Mouse (Mus musculus): ENCODE data around the gene Nell2. TPM values are rescaled to one million over a fixed set of nuclear protein-coding genes. Genes with fewer than 3 reads are reported as not detected.
"Not testable (repeated sequence)": the region's sequence is repeated elsewhere in the genome, so short reads cannot be mapped to it uniquely, and the experiment has no call there.

Nell2 gene
- total RNA-seq (2021) = under 1 TPM; 0.10 to 0.17 TPM
- long read RNA-seq, experiment 1 = 0 reads
- long read RNA-seq, experiment 2, partial matches to known transcripts = 0 of 2 reads
- long read RNA-seq, experiment 2, other reads (novel, unspliced or antisense) = 1 of 2 reads

DNA sequence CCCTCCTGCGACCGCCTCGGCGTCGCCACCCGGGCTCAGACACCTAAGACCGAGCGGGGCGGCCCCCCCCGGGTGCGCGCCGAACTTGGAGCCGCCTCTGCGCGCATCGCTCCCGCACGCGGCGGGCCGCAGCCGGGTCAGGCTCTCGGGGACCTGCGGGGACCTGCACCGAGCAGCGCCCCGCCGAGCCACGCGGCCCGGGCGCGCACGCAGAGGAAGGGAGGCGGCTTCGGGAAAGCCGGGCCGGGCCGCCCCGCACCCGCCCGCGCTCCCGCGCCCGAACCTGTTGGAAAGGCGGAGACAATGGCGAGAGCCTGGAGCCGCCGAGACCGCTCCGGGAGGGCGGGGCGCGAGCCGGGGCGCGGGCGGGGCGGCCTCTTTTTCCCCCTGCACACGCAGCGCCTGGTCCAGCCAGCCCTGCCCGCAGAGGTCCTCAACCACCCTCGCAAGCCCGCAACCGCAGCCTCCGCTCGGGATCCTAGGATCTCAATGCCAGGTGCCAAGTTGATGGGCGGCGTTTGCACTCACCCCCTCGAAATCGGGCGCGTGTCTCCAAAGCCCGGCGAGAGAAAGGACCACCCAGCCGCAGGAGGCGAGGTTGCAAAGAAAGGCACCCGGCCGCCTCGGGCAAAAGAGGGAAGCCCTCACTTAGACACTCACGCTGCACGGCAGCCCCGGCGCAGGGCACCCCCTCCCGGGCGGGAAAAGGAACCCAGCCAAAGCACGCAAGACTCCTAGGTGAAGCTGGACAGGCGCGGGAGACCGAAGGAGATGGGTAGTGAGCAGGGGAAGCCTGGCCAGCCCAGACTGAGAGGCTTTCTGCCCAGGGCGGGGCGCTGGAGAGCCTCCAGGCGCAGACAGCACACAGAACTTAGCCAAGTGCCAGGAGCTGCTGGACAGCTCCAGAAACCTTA lies at the start of gene Nell2:
Gene Nell2, minus strand, starts transcription at position 612 of the 914 bp plus-strand sequence.
- DNase-seq = peak; percentile 8 to 31

GRCm38 (mm10) chr15:95574661-95575060 lies 46.3 kb upstream of the Nell2 start:
- peak; percentile 26 to 69 for DNase-seq
- intact Hi-C loops (cut with DNase I) = loop anchor here (1.0 to 5.0 kb wide), 3 partner anchors 302 to 852 kb away; no protein-coding TSS in a partner anchor

More for the DNA sequence above, at the start of gene Nell2:
- intact Hi-C loops (cut with DNase I) = no loop called here

DNA sequence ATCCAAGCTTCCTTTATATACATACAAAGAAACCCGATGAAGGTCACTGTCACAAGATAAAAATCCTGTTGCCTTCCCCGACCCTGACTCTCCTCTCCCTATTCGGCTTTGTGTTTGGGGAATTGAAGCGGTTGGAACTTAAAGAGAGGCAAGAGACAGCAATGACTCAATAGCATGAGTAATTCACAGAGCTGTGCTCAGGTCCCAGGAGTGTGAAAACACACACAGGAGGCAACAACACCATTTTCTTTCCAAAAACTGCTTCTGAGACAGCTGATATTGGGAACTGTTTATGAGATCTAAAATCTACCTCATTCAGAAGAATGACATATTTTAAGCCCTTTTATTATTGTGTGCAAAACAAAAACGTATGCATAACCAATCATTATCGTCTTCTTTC lies 41.2 kb upstream of the Nell2 start:
- intact Hi-C loops (cut with DNase I) = loop anchor here (5.0 kb wide), 1 partner anchor 297 kb away; no protein-coding TSS in a partner anchor
- DNase-seq = no peak

- intact Hi-C loops (cut with DNase I) = no loop called here
- no peak for DNase-seq
Observed at GRCm38 (mm10) chr15:95565160-95565559, 36.8 kb upstream of the Nell2 start.

DNA sequence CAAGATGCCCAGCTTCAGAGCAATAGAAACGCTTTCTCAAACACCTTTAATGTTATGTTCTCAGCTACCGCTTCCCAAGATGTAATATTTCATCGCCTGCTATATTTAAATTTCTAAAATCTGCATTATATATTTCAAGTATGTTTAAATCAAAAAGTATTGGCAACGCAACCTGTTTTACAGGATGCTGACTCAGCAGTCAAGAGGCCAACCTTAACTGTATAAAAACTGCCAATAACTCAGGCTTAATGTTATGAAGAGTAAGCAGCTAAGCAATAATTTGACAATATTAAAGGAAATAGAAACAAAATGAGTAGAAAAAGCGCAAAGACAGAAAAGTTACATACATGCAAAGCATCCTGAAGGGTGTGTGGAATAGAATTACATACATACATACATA lies 32.9 kb upstream of the Nell2 start:
- intact Hi-C loops (cut with DNase I) = no loop called here
- no peak for DNase-seq

- no peak for DNase-seq
- intact Hi-C loops (cut with DNase I) = no loop called here
Observed at GRCm38 (mm10) chr15:95550011-95550410, 21.7 kb upstream of the Nell2 start.

DNA sequence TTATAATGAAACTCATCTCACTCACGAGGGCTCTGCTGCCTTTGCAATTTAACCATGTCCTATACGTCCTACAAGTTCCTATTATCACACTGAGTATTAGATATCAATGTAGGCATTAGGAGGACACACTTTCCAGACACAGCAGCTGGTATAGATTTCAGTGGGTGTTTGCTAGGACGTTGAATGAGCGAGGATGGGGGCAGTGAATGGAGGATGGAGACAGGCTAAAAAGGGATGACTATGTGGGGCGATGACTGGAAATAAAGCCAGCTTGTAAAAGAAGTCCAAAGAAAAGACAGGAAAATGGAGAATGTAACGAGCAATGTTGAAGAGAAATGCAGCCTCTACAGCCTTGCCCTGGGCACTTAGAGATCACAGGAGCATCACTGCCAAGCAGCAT lies 14.3 kb upstream of the Nell2 start:
- intact Hi-C loops (cut with DNase I) = no loop called here
- no peak for DNase-seq

DNA sequence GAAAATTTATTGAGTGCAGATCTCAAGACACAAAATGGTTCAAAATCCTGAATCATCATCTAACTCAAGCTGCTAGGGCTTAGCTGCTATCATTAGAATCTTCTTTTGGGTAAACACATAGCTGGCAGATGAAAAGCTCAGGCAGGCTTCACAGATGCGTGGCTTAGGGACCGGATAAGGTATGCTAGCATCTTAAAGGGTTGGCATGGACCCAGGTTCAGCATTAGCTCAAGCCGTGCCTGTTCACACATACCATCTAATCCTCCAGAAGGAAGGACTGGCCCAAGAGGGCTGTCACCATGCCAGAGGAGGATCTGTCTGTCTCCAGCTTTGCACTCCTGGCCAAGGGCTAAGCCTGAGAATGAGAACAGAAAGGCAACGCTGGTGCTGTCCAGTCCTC lies 8.4 kb upstream of the Nell2 start:
- intact Hi-C loops (cut with DNase I) = no loop called here
- no peak for DNase-seq

- DNase-seq = no peak
- intact Hi-C loops (cut with DNase I) = no loop called here
Observed at GRCm38 (mm10) chr15:95536230-95536629, 7.9 kb upstream of the Nell2 start.

DNA sequence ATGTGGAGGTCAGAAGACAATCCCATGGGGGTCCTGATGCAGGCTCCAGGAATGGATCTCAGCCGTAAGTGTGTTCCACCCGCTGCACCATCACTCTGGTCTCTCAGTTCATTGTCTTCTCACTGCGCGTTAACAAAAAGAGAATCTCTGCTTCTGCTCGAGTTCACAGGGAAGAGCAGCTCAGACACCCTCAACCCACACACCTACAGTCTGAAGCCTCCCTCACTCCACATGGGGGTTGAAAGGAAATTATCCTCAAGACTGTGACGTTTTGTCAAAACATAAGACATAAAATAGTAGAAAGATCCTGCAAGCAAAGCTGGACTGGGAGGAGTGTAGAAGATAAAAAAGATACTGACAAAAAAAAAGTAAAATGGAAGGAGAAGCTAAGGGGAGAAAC lies 6.3 kb upstream of the Nell2 start:
- intact Hi-C loops (cut with DNase I) = no loop called here
- no peak for DNase-seq

- intact Hi-C loops (cut with DNase I) = no loop called here
- DNase-seq = no peak
Observed at GRCm38 (mm10) chr15:95527461-95527947, 855 bp downstream of the Nell2 start.

DNA sequence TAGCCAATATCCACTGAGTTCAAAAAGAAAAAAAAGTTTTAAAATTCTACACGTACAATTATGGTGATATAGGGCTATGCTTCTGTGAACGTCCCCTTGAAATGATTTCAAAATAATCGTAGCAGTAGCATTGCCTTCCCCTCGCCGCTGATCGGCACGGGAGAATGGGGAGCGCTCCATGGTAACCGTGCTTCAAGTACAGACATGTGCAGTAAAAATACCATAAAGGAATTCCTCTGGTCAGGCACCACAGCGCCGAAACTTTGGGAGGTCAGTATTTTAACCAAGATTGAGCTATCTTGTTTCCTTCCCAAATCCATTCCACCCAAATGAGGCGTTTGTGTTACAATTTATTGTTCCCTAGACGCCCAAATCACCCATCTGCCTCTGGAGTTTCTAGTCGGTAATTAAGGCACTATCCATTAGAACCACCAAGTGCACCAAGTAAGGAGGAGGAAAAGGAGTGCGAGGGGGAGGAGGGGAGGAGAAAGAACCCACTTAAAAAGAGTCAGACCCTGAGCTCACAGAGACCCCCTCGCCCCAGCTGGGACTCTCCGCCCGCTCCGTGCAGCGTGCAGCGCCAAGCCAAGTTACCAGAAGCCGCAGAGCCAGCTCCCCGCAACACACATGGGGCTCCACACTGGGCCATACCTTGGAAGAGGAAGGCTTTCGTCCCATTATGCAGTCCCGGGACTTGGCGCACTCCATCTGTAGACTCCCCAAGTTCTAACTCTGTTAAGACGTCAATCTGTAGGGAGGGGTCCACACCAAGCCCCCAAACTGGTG lies 1.5 kb downstream of the Nell2 start:
- no peak for DNase-seq
- intact Hi-C loops (cut with DNase I) = no loop called here

GRCm38 (mm10) chr15:95525997-95526396 lies 2.4 kb downstream of the Nell2 start:
- DNase-seq = no peak

GRCm38 (mm10) chr15:95518204-95518603 lies 10.2 kb downstream of the Nell2 start:
- DNase-seq = no peak
- intact Hi-C loops (cut with DNase I) = no loop called here

More at GRCm38 (mm10) chr15:95525997-95526396, 2.4 kb downstream of the Nell2 start:
- intact Hi-C loops (cut with DNase I) = no loop called here

- DNase-seq; intact Hi-C loops (cut with DNase I): not testable (repeated sequence)
Observed at GRCm38 (mm10) chr15:95513306-95513705, 15.1 kb downstream of the Nell2 start.

DNA sequence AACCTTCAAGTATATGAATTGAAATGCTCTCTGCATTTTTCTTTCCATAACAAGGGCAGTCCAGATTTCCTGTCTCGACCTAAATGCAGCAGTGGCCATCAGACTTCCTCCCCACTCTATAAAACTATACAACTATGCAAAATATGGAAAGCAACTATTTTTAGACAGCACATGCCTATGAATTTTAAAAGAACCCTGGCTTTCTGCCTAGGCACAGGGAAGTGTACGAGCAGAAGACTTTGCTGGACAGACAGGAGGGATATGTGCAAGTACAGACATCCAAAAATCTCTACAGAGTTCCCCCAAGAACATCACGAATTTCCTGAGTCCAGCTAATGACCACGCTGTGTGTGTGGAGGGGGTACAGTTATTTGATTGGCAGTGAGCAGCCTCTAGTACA lies 32.7 kb downstream of the Nell2 start:
- DNase-seq = no peak
- intact Hi-C loops (cut with DNase I) = no loop called here

GRCm38 (mm10) chr15:95495193-95495592 lies 33.2 kb downstream of the Nell2 start:
- DNase-seq = no peak
- intact Hi-C loops (cut with DNase I) = no loop called here

DNA sequence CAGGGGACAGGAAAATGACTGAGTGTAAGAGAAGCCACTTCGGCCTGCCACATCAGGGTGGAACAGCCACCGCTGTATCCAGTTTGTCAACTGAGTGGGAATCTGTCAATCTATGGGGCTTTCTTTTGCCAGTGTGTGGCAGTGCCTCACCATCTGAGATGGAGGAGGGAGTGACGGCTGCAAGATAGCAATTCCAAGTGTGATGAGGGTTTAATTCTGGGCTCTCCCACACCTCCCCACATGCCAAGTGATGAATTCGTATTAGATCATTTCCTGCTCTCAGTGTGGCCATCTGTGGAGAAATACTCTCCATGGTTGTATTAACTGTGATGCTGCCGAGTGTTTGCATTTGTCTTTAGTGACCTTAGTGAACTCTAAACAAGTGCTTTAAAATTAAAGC lies 36.2 kb downstream of the Nell2 start:
- no peak for DNase-seq

DNA sequence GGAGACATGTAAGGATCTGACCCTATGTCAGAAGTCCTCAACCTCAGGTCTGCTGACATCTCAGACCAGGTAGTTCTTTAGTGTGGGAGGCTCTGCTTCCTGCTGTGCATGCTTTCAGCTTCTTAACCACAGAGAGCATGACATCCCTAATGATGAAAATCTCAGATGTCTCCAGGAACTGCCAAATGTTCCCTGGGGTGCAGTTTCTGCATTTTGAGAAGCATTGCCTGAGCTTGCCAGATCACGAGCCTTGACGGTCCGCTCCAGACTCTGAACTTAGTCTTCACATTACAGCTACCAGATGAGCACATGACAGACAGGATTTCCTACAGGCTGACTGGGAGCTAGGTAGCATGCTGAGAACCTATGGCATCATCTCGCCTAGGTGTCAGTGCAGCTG lies 39.2 kb downstream of the Nell2 start:
- intact Hi-C loops (cut with DNase I) = no loop called here
- no peak for DNase-seq

More for the DNA sequence above, 36.2 kb downstream of the Nell2 start:
- intact Hi-C loops (cut with DNase I) = no loop called here

DNA sequence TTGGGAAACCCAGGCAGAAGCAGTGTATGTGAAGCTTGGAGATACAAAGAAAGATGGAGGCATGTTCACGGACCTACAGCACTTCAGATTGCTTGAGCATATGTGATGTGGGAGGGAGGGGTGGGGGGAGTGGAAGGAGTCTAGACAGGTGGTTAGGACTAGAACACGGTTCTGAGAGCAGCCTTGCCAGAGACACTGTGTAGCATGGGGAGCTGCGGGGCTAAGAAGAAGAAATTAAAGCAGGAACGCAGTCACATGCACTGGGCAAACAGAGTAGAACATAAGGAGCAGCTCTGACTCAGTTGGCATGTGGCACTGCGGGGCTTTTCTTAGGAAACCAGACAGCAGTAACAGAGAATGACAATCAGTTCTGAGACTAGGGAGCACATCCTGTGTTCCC lies 40.4 kb downstream of the Nell2 start:
- intact Hi-C loops (cut with DNase I) = no loop called here
- DNase-seq = no peak

DNA sequence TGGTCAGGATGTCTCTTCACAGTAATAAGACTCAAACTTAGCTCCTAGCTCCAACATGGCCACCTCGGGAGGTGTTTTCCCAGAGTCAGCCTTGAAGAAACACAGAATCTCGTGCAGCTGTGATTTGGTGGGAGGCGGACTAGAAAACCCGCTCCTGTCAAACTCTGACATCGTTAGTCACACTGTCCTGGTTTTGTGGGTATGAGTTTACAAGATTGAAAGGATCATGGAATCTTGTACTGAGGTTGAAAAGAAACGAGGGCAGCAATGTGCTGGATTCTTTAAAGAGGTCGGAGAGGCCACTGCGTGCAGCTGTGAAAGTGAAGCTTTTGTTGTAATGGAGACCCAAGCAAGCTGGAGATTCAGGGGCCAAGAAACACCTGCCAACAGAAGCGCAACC lies 46.4 kb downstream of the Nell2 start:
- intact Hi-C loops (cut with DNase I) = no loop called here
- DNase-seq = no peak

Measured in heart, postnatal 14 days (tissue).